Mouse (Mus musculus) small intestine, adult 2 months (tissue): Measurements from ENCODE around the gene Sowaha. TPM values are rescaled to one million over a fixed set of nuclear protein-coding genes. Genes with fewer than 3 reads are reported as not detected.

Source experiments
- H3K27ac ChIP-seq: fragments of 200-500 bp; 2 replicates; pipeline ENCODE4 v1.5.1; 2012; ENCODE audit warnings: low read depth, low read length, control low read depth, inconsistent platforms; ENCODE audit not compliant: insufficient read depth
- H3K27me3 ChIP-seq: fragments of 200-500 bp; 2 replicates; pipeline ENCODE4 v1.6.1; 2012; ENCODE audit warnings: mild to moderate bottlenecking, moderate library complexity, low read length, inconsistent platforms; ENCODE audit not compliant: control insufficient read depth, insufficient read depth
- H3K36me3 ChIP-seq: fragments of 200-500 bp; 2 replicates; pipeline ENCODE4 v1.6.1; 2012; ENCODE audit warnings: mild to moderate bottlenecking, low read length, control low read depth, inconsistent platforms; ENCODE audit not compliant: control insufficient read depth, insufficient read depth
- H3K4me1 ChIP-seq: fragments of 200-500 bp; 2 replicates; pipeline ENCODE4 v1.6.1; 2012; ENCODE audit warnings: low read length, inconsistent platforms, mixed read lengths; ENCODE audit not compliant: control insufficient read depth, insufficient read depth, insufficient read length
- H3K4me3 ChIP-seq: fragments of 200-500 bp; 2 replicates; pipeline ENCODE4 v1.5.1; 2012; ENCODE audit warnings: low read depth, mild to moderate bottlenecking, control low read depth, inconsistent platforms, low read length, moderate library complexity
- CTCF ChIP-seq: fragments of 200-500 bp; IDR thresholded peaks from 2 replicates; pipeline ENCODE4 v1.5.1; 2012; ENCODE audit warnings: low read depth, mild to moderate bottlenecking, control low read depth, inconsistent platforms, low read length, moderate library complexity, mixed read lengths; ENCODE audit not compliant: insufficient replicate concordance, insufficient read length; ENCODE audit errors: extremely low read depth
- POLR2A ChIP-seq: fragments of 200-500 bp; IDR thresholded peaks from 2 replicates; pipeline ENCODE4 v1.6.1; 2012; ENCODE audit warnings: low read depth, mild to moderate bottlenecking, control low read depth, inconsistent platforms, low read length, moderate library complexity
- WGBS: fragments of 180-500 bp; shearing (Covaris S2); methylation state at CpG from one replicate; pipeline ENCODE4 v1.1.7; 2018; 5-methylcytosine and 5-hydroxymethylcytosine counted together
- polyA plus RNA-seq: library from polyadenylated mRNA; depleted of rRNA; stranded (reverse); fragments of >200 nt; gene quantifications from 2 replicates; pipeline ENCODE4 v1.2.3, GENCODE M21; 2012

Gene Sowaha
- polyA plus RNA-seq, 1 experiment, result 61.2 TPM

GRCm38 (mm10) chr11:53504376-53504775, 24.3 kb upstream of the Sowaha start:
- Histone ChIP-seq H3K36me3 (no peaks in the 10 kb centered on the region), H3K27me3 (no peaks in the 10 kb centered on the region), H3K4me1 (no peaks in the 10 kb centered on the region), H3K27ac (no peak overlapping the region), H3K4me3 (no peak overlapping the region)
- 84% methylated on average over 8 of the region's 8 CpGs for WGBS
- TF ChIP-seq CTCF (no peak), POLR2A (no peak)

DNA sequence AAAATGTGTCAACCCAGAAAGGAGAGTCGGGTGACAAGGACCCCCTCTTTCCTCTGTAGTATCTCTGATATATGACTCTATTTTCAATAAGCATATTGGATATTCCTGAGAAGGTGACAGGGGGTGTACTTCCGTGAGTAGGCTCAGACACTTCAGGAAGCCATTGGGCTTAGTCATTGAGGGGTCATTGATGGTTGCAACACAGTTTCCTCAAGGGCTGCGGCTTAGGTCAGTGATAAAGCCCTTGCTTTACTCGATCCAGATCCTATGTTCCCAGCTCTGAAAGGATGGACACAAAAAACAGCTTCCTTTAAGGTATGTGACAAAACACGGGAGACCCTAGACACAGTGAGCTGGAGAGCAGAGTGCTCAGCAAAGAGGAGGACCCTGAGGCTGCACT, 23.7 kb upstream of the Sowaha start:
- Histone ChIP-seq H3K4me1 (no peaks in the 10 kb centered on the region), H3K36me3 (no peaks in the 10 kb centered on the region), H3K27me3 (no peaks in the 10 kb centered on the region), H3K4me3 (no peak overlapping the region), H3K27ac (no peak overlapping the region)
- no peak for TF ChIP-seq CTCF
- no peak for TF ChIP-seq POLR2A
- 75% methylated on average over 5 of the region's 5 CpGs for WGBS

DNA sequence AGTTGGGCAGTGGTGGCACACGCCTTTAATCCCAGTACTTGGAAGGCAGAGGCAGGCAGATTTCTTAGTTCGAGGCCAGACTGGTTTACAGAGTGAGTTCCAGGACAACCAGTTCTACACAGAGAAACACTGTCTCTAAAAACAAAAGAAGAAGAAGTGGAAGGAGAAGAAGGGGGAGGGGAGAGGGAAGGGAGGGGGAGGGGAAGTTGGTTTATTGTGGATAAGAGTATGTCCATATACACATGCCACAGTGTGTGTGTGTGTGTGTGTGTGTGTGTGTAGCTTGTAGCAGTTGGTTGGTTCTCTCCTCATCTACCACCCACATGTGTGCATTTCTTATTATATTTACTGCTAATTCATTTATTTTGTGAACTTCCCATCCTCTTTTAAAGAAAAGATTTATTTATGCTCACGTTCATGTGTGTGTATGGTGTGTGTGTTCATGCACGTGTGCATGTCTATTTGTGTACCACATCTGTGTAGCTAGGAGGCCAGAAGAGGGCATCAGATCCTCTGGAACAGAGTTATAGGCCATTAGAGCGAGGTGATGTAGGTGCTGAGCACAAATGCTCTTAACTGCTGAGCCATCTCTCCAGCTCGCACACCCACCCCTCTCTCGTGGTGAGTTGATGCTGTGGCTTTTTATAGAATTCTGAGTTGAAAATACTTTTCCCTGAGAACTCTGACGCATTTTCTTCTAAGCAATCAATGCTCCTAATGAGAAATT, 22.1 kb upstream of the Sowaha start:
- H3K4me3 ChIP-seq, result no peak overlapping the region
- TF ChIP-seq POLR2A (no peak), CTCF (no peak)
- no peaks in the 10 kb centered on the region for H3K4me1 ChIP-seq
- H3K27me3 ChIP-seq, result no peaks in the 10 kb centered on the region
- H3K27ac ChIP-seq, result no peak overlapping the region
- WGBS, result 73% methylated on average over 8 of the region's 8 CpGs
- no peaks in the 10 kb centered on the region for H3K36me3 ChIP-seq

DNA sequence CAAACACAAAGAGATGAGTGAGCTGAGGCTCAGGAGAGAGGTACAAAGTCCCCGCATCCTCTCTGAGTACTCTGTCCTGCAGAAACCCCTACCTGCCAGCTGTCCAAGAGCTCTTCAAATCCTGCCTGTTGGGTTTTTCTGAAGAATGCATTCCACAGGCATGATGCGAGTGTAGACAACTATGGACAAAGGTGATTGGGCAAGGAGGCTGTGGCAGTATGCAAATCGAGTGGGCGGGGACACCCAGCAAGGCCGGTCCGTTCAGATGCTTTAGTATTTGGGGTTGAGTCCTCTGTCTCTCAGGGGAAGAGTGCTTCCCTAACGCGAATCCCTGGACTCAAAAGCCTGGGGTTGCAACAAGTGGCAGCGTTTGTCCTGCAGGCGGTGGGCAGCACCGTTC, 20.5 kb upstream of the Sowaha start:
- Histone ChIP-seq H3K4me1 (no peaks in the 10 kb centered on the region), H3K36me3 (no peaks in the 10 kb centered on the region), H3K27ac (no peak overlapping the region), H3K27me3 (no peaks in the 10 kb centered on the region), H3K4me3 (no peak overlapping the region)
- WGBS, result 12% methylated on average over 11 of the region's 11 CpGs
- TF ChIP-seq CTCF, result no peak
- TF ChIP-seq POLR2A, result no peak

GRCm38 (mm10) chr11:53496946-53497345, 16.9 kb upstream of the Sowaha start:
- Histone ChIP-seq H3K4me3 (no peak overlapping the region), H3K27ac (no peak overlapping the region), H3K4me1 (peaks cover 2% of the 10 kb centered on the region; the same call in 1 of the 2 replicates), H3K36me3 (no peaks in the 10 kb centered on the region), H3K27me3 (no peaks in the 10 kb centered on the region)
- 58% methylated on average over 6 of the region's 6 CpGs for WGBS
- TF ChIP-seq POLR2A (no peak), CTCF (no peak)

- no peak overlapping the region for H3K27ac ChIP-seq
- no peaks in the 10 kb centered on the region for H3K36me3 ChIP-seq
- H3K27me3 ChIP-seq, result no peaks in the 10 kb centered on the region
- H3K4me1 ChIP-seq, result peaks cover 4% of the 10 kb centered on the region; the same call in 1 of the 2 replicates
- no peak for TF ChIP-seq POLR2A
- no peak for TF ChIP-seq CTCF
- 83% methylated on average over 6 of the region's 6 CpGs for WGBS
- no peak overlapping the region for H3K4me3 ChIP-seq
Measured at GRCm38 (mm10) chr11:53495417-53495816, 15.3 kb upstream of the Sowaha start.

DNA sequence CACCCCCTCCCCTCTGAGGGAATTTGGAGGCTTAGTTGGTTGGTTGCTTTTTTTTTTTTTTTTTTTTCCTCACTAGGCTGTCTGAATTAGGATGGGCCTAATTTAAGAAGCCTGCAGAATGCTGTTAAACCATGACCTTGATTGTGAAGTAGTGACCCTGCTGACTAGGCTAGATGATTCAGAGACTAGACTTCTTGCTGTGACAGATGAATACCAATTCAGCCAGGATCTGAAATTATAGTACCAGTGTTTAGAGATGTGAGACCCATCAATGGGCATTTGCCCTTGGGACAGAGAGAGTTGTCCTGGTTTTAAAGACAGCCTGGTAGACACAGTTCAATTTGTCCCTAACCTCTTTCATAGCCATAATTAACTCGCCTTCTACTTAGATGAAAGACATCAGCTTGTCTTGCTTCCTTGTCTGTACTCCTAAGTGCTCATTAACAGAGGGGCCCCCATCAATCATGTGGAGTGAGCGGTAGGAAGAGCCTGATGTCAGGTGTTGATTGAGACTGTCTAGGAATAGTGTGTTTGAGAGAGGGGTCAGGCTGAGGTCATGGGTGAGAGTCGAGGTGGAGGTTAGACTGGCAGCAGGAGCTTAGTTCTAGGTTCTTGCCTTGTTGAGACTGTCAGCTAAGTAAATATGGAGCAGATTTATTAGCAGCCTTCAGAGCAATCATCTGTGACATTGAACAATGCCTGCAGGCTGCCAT, 13.3 kb upstream of the Sowaha start:
- TF ChIP-seq POLR2A (no peak), CTCF (no peak)
- peaks cover 4% of the 10 kb centered on the region; the same call in 1 of the 2 replicates for H3K4me1 ChIP-seq
- no peaks in the 10 kb centered on the region for H3K36me3 ChIP-seq
- no peaks in the 10 kb centered on the region for H3K27me3 ChIP-seq
- no peak overlapping the region for H3K27ac ChIP-seq
- 73% methylated on average over 3 of the region's 3 CpGs for WGBS
- H3K4me3 ChIP-seq, result no peak overlapping the region
